Mouse (Mus musculus) cerebellum, postnatal 10 days (tissue): ENCODE measurements around the gene Spred2.

Experiments used
- DNase-seq, 2 experiments: peaks; one replicate each; pipeline ENCODE4 v3.0.0; 2021; ENCODE audit warnings: mixed read lengths in 2 of 2

The Spred2 gene

GRCm38 (mm10) chr11:19925976-19926842, 2.0 kb downstream of the Spred2 start:
- DNase-seq, result peak; percentile 80 to 81

- DNase-seq, result no peak
These were observed 2.6 kb downstream of the Spred2 start for GRCm38 (mm10) chr11:19926843-19927120.

- DNase-seq, result peak; percentile 23 to 47
These were observed 4.5 kb downstream of the Spred2 start for GRCm38 (mm10) chr11:19928633-19929032.

- DNase-seq, result peak; percentile 45 to 57
These were observed 5.1 kb downstream of the Spred2 start for GRCm38 (mm10) chr11:19929087-19929865.

- DNase-seq, result peak; percentile 45 to 59
These were observed 7.5 kb downstream of the Spred2 start for GRCm38 (mm10) chr11:19931569-19932230.

- DNase-seq, result no peak
These were observed 8.9 kb downstream of the Spred2 start for GRCm38 (mm10) chr11:19932983-19933511.

GRCm38 (mm10) chr11:19935524-19936354, 11.6 kb downstream of the Spred2 start:
- DNase-seq, result peak; percentile 46 to 65

- peak; percentile 44 to 46 for DNase-seq
These were observed 14.4 kb downstream of the Spred2 start for GRCm38 (mm10) chr11:19938456-19939004.

GRCm38 (mm10) chr11:19939305-19939730, 15.1 kb downstream of the Spred2 start:
- peak; percentile 95 to 97 for DNase-seq

GRCm38 (mm10) chr11:19939831-19940230, 15.7 kb downstream of the Spred2 start:
- peak; percentile 73 to 79 for DNase-seq

- DNase-seq, result peak; percentile 32 to 46
These were observed 17.1 kb downstream of the Spred2 start for GRCm38 (mm10) chr11:19941156-19941777.

GRCm38 (mm10) chr11:19941978-19942377, 17.8 kb downstream of the Spred2 start:
- DNase-seq, result no peak

GRCm38 (mm10) chr11:19943753-19944152, 19.6 kb downstream of the Spred2 start:
- no peak for DNase-seq

GRCm38 (mm10) chr11:19944701-19945100, 20.5 kb downstream of the Spred2 start:
- DNase-seq, result no peak

- DNase-seq, result no peak
These were observed 22.5 kb downstream of the Spred2 start for GRCm38 (mm10) chr11:19946721-19947120.

GRCm38 (mm10) chr11:19947626-19948135, 23.5 kb downstream of the Spred2 start:
- DNase-seq, result peak; percentile 48 to 52

- no peak for DNase-seq
These were observed 25.6 kb downstream of the Spred2 start for GRCm38 (mm10) chr11:19949725-19950124.

GRCm38 (mm10) chr11:19950169-19950568, 26.0 kb downstream of the Spred2 start:
- no peak for DNase-seq

GRCm38 (mm10) chr11:19952963-19953362, 28.8 kb downstream of the Spred2 start:
- peak in 1 of 2 experiments; percentile 41 for DNase-seq

GRCm38 (mm10) chr11:19953919-19954318, 29.7 kb downstream of the Spred2 start:
- no peak for DNase-seq

- DNase-seq, result no peak
These were observed 30.9 kb downstream of the Spred2 start for GRCm38 (mm10) chr11:19955069-19955468.
